Mouse (Mus musculus) erythroblast, embryonic 14.5 days (primary cell): ENCODE results near the gene Apbb2. TPM values are rescaled to one million over a fixed set of nuclear protein-coding genes. Genes with fewer than 3 reads are reported as not detected.

Source experiments
- H3K27me3 ChIP-seq: 2 replicates; pipeline ENCODE4 v1.6.1; 2012; ENCODE audit warnings: inconsistent platforms; ENCODE audit not compliant: control insufficient read depth
- H3K36me3 ChIP-seq: 2 replicates; pipeline ENCODE4 v1.6.1; 2012; ENCODE audit warnings: mild to moderate bottlenecking, inconsistent platforms; ENCODE audit not compliant: control insufficient read depth
- H3K4me1 ChIP-seq: 2 replicates; pipeline ENCODE4 v1.6.1; 2012; ENCODE audit warnings: inconsistent platforms; ENCODE audit not compliant: control insufficient read depth
- H3K4me3 ChIP-seq: replicated peaks from 2 replicates; pipeline ENCODE3; 2012; ENCODE audit warnings: moderate library complexity, mild to moderate bottlenecking, inconsistent platforms
- H3K9me3 ChIP-seq: 2 replicates; pipeline ENCODE4 v1.6.1; 2012; ENCODE audit warnings: low read length, inconsistent platforms, mixed read lengths; ENCODE audit not compliant: control insufficient read depth
- GATA1 ChIP-seq: IDR thresholded peaks from 2 replicates; pipeline ENCODE4 v1.6.1; 2012; ENCODE audit warnings: low read length, inconsistent platforms, mixed read lengths
- TAL1 ChIP-seq: IDR thresholded peaks from 3 replicates; pipeline ENCODE4 v1.6.1; 2012; ENCODE audit warnings: low read length, inconsistent platforms, mixed read lengths
- polyA plus RNA-seq: library from polyadenylated mRNA; stranded (reverse); fragments of >175 nt; gene quantifications from 2 replicates; pipeline ENCODE4 v1.2.3, GENCODE M21; 2012

The Apbb2 gene
- polyA plus RNA-seq, 1 experiment = 0.06 TPM

GRCm38 (mm10) chr5:66468331-66469001 lies 150.1 kb downstream of the Apbb2 start:
- TF ChIP-seq GATA1 (no peak), TAL1 (no peak)
- Histone ChIP-seq H3K36me3 (no peaks in the 10 kb centered on the region), H3K4me1 (no peaks in the 10 kb centered on the region), H3K9me3 (no peaks in the 10 kb centered on the region), H3K4me3 (no peak overlapping the region), H3K27me3 (no peaks in the 10 kb centered on the region)

DNA sequence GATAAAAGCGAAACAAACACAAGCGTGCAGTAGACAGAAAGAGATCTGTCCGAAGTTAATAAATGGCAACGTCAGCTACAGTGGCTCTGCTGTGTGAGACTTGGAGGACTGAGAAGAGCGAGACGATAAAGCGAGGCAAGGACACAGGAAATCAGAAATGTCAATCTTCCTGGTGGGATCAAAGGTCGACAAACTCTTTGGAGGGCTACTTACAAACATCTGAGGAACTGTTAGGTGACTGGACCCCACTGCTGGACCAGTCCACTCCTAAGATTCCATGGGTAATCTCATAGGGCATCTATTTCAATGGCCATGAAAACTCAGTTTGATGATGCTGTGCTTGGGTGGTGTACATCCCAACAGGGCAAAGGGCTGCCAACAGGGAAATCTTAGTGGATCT lies 155.9 kb downstream of the Apbb2 start:
- H3K36me3 ChIP-seq = no peaks in the 10 kb centered on the region
- no peaks in the 10 kb centered on the region for H3K27me3 ChIP-seq
- H3K4me1 ChIP-seq = no peaks in the 10 kb centered on the region
- no peaks in the 10 kb centered on the region; the same call in 1 of the 2 replicates for H3K9me3 ChIP-seq
- H3K4me3 ChIP-seq = no peak overlapping the region
- TF ChIP-seq TAL1 (no peak), GATA1 (no peak)

- Histone ChIP-seq H3K4me3 (no peak overlapping the region), H3K27me3 (no peaks in the 10 kb centered on the region), H3K9me3 (no peaks in the 10 kb centered on the region; the same call in 1 of the 2 replicates), H3K4me1 (no peaks in the 10 kb centered on the region), H3K36me3 (no peaks in the 10 kb centered on the region)
- no peak for TF ChIP-seq GATA1
- no peak for TF ChIP-seq TAL1
Measured at GRCm38 (mm10) chr5:66458851-66459250, 159.7 kb downstream of the Apbb2 start.

DNA sequence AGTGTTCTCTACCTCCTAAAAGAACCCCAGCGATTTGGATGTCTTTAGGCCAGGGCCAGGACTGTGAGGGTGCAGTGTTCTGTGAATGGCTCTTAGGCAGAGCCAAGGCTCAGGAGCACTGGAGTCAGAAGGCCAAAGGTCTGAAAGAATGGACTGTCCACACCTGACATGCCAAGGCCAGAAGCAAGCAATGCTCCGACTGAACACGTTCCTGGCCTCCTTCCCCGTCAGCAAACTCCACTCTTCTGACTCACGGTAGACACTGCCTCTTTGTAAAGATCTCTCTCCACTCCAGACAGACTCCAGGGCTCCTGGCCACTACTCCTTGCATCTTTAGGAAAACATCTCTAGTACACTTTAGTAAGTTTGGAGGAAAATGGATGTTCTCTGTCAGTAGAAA lies 163.3 kb downstream of the Apbb2 start:
- Histone ChIP-seq H3K27me3 (no peaks in the 10 kb centered on the region), H3K4me3 (no peak overlapping the region), H3K9me3 (no peaks in the 10 kb centered on the region; the same call in 1 of the 2 replicates), H3K4me1 (no peaks in the 10 kb centered on the region), H3K36me3 (no peaks in the 10 kb centered on the region; the same call in 1 of the 2 replicates)
- TF ChIP-seq TAL1 (no peak), GATA1 (no peak)

GRCm38 (mm10) chr5:66454826-66455225 lies 163.8 kb downstream of the Apbb2 start:
- Histone ChIP-seq H3K27me3 (no peaks in the 10 kb centered on the region), H3K9me3 (no peaks in the 10 kb centered on the region; the same call in 1 of the 2 replicates), H3K4me1 (no peaks in the 10 kb centered on the region), H3K36me3 (no peaks in the 10 kb centered on the region; the same call in 1 of the 2 replicates), H3K4me3 (no peak overlapping the region)
- no peak for TF ChIP-seq GATA1
- TF ChIP-seq TAL1 = no peak

- no peaks in the 10 kb centered on the region for H3K27me3 ChIP-seq
- H3K36me3 ChIP-seq = no peaks in the 10 kb centered on the region; the same call in 1 of the 2 replicates
- H3K4me3 ChIP-seq = no peak overlapping the region
- no peaks in the 10 kb centered on the region for H3K4me1 ChIP-seq
- TF ChIP-seq TAL1 (no peak), GATA1 (no peak)
- no peaks in the 10 kb centered on the region for H3K9me3 ChIP-seq
Measured at GRCm38 (mm10) chr5:66453106-66453505, 165.5 kb downstream of the Apbb2 start.

DNA sequence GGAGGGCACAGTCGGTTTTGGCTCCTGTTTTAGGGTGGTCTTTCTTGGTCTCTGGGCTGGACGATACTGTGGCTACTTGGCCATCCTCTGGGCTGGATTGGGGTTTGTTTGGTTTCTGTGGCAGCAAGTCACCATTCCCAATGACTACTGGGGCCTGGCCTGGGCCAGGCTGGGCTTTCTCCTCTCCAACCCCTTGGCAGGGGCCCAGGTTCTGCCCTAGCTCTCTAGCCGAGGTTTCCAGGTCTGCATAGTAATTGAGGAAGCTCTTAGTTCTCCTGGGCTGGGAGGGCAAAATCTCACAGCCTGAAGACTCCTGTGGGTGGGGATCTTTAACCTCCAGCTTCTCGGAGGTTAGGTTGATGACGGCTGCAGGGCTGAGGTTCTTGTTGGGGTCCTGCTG lies 167.0 kb downstream of the Apbb2 start:
- Histone ChIP-seq H3K27me3 (no peaks in the 10 kb centered on the region), H3K9me3 (no peaks in the 10 kb centered on the region), H3K4me3 (no peak overlapping the region), H3K4me1 (no peaks in the 10 kb centered on the region), H3K36me3 (no peaks in the 10 kb centered on the region; the same call in 1 of the 2 replicates)
- no peak for TF ChIP-seq TAL1
- no peak for TF ChIP-seq GATA1

DNA sequence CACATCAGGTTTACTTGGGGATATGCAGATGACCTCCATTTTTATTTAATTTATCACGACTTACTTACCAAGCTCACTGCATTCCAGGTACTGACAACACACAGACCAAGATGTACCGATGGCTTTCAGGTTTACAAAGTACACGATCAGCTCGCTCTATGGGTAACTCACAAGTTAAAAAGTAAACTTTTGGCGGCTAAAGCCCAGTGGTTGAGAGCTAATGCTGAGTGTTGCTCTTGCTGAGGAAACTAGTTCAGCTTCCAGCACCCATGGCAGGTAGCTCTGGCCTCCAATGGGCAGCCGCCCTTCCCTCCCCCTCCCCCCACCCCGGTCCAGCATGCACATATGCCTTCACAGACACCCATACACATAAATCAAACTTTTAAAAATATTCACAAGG lies 173.1 kb downstream of the Apbb2 start:
- no peak overlapping the region for H3K4me3 ChIP-seq
- H3K4me1 ChIP-seq = no peaks in the 10 kb centered on the region
- H3K9me3 ChIP-seq = no peaks in the 10 kb centered on the region
- no peaks in the 10 kb centered on the region for H3K36me3 ChIP-seq
- TF ChIP-seq GATA1 (no peak), TAL1 (no peak)
- H3K27me3 ChIP-seq = no peaks in the 10 kb centered on the region

- Histone ChIP-seq H3K27me3 (no peaks in the 10 kb centered on the region), H3K4me1 (no peaks in the 10 kb centered on the region), H3K9me3 (no peaks in the 10 kb centered on the region), H3K36me3 (no peaks in the 10 kb centered on the region), H3K4me3 (no peak overlapping the region)
- TF ChIP-seq GATA1 (no peak), TAL1 (no peak)
Measured at GRCm38 (mm10) chr5:66442260-66442659, 176.3 kb downstream of the Apbb2 start.

DNA sequence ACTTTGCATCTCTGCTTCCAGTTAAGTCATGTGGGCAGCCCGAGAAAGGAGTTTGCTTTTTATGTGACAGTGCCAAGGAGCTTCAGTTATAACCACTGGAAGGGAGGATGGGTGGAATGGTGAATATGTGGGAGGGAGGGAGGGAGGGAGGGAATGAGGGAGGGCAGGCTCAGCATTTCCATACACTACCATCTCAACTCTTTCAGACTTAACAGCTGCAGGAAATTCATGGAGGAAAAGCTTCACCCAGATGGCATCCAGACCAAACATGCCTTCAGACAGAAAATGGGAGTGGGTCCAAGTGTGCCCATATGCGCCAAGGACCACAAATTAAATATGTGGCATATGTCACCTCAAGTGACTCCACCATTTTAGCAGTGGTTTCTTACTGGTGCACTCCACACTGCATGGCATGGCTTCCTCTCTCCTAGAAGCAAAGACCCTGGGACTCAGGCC lies 181.8 kb downstream of the Apbb2 start:
- Histone ChIP-seq H3K4me1 (no peaks in the 10 kb centered on the region), H3K9me3 (no peaks in the 10 kb centered on the region; the same call in 1 of the 2 replicates), H3K4me3 (no peak overlapping the region), H3K27me3 (no peaks in the 10 kb centered on the region), H3K36me3 (no peaks in the 10 kb centered on the region)
- TF ChIP-seq TAL1 = no peak
- no peak for TF ChIP-seq GATA1
